Mouse (Mus musculus): ENCODE measurements around the gene Klra17.
"Not testable (repeated sequence)": the region's sequence is repeated elsewhere in the genome, so short reads cannot be mapped to it uniquely, and the experiment has no call there.

Klra17 gene

GRCm38 (mm10) chr6:129876549-129876948 is at the start of gene Klra17:
Gene Klra17 (minus strand): TSS chr6:129876672.
- in situ Hi-C loops (cut with MseI, MboI): no loop called here

DNA sequence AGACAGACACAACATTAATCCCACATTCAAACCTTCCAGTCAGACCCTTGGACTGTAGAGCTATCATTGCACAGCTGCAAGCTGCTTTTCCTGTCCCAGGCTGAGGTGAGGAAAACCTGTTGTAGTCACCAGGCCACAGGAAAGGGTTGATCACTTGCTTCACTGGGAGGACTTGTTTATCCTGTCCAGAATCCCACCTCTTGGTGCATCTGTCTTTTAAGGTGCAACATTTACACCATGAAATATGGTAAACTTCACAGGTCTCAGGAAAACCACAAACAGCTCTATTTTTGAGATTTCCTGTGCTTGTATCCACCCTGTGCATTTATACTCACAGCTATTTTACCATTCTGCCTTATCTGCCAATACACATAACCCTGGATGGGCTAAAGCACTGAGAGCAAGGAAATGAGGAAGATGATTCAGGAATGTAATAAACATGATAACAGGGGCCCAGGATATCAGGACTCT is 41.0 kb upstream of the Klra17 start, which contains the start of gene Klra5:
Gene Klra5, minus strand, starts transcription at position 175 of the 471 bp plus-strand sequence.
- in situ Hi-C loops (cut with MseI, MboI): not testable (repeated sequence)

DNA sequence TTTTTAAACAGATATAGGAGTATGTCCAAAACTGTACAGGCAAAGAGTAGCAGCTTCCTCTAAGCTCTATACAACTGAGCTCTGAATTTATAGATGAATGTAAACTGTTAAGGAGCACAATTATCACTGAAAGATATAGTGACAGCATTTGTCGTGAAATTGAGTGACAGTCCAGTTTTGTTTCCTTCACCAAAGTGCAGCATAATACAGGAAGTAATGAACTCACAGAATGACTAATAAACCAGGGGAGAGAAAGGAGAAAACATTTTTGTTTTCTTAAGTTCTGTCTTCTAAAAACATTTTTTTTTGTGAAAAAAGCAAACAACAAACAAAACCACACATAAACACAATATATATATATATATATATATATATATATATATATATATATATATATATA is 40.5 kb upstream of the Klra17 start:
- in situ Hi-C loops (cut with MseI, MboI): no loop called here

DNA sequence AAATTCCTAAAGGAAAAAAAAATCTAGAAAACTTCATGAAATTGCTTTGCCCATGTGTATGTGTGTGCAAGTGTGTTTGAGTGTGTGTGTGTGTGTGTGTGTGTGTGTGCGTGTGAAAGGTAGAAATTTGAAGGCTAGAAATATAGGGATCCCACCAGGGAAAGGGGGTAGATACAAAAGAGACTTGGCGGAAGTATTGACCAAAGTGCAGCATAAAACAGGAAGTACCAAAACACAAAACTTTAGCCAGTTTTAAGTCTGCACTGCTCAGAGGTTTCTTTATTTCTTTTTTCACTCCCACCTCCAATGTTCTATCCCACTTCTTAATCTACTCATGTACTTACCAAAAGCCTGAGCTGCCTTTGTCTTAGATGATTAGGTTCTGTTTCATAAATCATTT is 6.1 kb upstream of the Klra17 start:
- in situ Hi-C loops (cut with MseI, MboI): no loop called here

- in situ Hi-C loops (cut with MseI, MboI): not testable (repeated sequence)
Observed at GRCm38 (mm10) chr6:129862349-129862748, 14.1 kb downstream of the Klra17 start, which contains the start of gene Gm17631. Gene Gm17631 (plus strand): TSS chr6:129862649.

GRCm38 (mm10) chr6:129825559-129825958 is 50.9 kb downstream of the Klra17 start:
- in situ Hi-C loops (cut with MseI, MboI): no loop called here

DNA sequence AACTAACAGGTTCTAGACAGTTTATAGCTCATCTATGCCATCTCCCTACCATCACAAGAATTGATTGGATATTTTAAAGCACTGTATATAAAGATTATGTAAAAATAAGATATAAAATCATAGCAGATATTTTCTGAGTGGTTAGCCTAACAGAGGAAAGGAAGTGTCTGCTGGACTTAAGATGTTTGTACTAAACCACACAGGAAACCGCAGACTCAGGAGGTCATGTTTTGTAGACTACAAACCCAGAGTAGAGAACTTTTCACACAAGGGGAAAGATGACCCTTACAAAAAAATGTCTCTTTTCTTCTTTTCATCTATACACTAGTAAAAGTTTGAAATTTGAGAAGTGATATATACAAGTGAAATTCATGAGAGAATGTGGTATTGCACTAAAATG is 52.5 kb downstream of the Klra17 start:
- in situ Hi-C loops (cut with MseI, MboI): no loop called here

DNA sequence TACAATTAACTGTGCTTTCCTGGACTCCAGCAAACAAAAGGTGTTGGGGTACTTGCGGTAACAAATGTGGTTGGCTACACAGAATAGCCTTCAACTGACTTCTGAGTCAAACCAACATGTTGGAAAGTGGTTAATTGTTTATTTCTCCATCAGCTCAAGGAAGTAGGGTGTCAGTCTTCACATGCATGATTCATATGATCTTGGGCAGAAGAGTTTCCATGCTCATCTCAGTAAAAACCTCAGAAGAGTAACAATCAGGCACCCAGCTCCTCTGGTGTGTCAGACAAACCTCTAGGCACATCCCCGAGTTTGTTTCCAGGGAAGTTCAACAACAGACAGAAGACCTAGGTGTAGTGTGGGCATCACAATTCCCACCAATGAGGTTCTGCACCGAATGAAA is 58.7 kb downstream of the Klra17 start:
- in situ Hi-C loops (cut with MseI, MboI): no loop called here

DNA sequence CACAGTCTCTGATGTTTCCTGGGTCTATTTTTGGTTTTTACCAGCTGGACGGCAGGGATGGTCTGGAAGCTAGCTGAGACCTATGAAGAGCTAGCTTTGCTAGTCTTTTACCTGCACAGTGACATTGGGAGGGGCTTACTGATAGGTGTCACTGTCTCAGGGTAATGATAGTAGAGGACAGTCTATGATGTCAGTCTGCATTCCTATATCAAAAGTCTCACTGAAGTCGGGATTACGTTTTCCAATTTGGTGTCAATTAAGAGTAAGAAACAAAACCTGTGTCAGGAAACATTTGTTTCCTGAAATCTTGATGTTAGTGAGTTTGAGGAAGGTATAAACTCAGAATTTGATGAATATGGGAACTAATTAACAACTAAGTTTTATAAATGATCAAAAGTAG is 92.3 kb downstream of the Klra17 start, which contains the start of gene Gm156:
Gene Gm156, minus strand, starts transcription at position 101 of the 400 bp plus-strand sequence.
- in situ Hi-C loops (cut with MseI, MboI): not testable (repeated sequence)
